Mouse (Mus musculus) cerebellum, postnatal 4 days (tissue): Measurements from ENCODE around the gene Spdye4b.

ENCODE experiments used
- DNase-seq, 2 experiments: peaks; one replicate each; pipeline ENCODE4 v3.0.0; 2022; ENCODE audit warnings: low spot score in 2 of 2, mixed read lengths in 1 of 2

Gene Spdye4b

DNA sequence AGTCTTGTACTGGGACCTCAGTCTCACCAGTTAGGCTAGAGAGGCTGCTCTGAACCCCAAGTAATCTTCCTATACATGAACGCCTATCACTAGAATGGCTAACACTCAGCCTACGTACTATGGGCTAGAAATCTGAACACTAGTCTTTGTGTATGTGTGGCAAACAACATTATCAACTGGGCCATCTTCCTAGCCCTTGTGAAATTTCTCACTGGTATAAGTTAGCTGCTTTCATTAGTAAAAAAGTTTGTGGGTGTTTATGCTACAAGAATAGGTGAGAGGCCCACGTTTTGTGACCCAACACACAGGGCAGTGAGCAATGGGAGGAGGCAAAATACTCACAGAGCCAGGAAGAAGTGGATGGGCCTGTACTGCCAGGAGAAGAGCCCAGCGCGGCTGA is 40.2 kb downstream of the Spdye4b start:
- no peak for DNase-seq

DNA sequence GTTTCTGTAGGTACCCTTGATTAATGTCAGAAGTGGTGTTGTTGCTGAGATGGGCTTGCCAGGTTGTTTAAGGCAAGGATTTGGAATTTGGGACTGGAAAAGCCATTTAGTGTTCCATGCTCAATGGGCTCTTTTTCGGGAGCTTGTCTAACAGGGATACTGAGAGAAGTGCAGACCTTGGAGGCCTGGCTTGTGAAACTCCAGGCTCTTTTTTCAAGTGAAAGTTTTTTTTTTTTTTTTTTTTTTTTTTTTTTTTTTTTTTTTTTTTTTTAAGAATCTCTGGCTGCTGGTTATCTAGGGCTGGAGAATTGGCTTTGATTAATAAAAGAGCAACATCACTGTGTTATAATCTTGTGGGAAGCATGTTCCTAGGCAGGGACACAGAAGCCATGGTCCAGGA is 41.5 kb downstream of the Spdye4b start:
- DNase-seq = no peak

DNA sequence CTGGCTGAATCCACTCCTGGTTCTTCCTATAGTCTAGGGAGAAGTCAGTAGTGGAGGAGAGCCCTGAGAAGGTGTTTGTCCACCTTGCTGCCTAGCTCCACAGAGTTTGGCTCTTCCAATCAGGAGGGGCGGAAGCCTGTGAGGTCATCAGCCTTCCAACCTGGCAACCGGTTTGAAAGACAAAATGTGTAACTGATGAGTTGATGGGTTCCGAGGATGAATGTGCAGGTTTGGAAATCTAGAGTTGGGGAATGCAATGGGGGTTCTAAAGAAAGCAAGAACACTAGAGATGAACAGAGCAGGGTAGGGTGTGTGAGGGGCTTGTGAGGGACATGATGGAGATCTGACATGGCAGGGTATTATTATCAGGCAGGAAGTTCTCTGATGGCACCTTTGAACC is 46.0 kb downstream of the Spdye4b start, which contains the start of gene Spdye4a:
Spdye4a (minus strand) TSS at position 101 of the 400 bp plus-strand sequence.
- no peak for DNase-seq

- DNase-seq = peak; percentile 77 to 91
Measured at GRCm38 (mm10) chr5:143235028-143235693, 54.3 kb downstream of the Spdye4b start, which contains the start of gene Zfp12. TSS of gene Zfp12 (plus strand) at chr5:143235163.

DNA sequence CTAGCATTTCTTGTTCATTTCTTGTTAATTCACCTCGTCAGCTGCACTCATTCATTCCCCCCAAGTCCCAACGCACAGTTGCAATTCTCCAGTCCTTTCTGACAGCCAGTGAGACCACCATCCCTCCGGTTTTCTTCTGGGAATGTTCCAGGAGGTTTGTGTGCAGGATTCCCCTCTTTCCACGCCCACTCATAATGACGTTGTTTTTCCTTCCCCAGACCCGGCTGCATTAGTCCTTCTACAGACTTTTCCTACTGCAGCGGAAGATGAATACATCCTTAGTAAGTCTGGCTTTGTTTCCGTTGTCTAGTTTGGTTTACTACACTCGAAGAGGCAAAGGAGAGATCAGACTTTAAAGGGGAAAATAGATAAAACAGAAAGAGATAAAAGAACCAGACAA is 55.2 kb downstream of the Spdye4b start:
- DNase-seq = no peak

DNA sequence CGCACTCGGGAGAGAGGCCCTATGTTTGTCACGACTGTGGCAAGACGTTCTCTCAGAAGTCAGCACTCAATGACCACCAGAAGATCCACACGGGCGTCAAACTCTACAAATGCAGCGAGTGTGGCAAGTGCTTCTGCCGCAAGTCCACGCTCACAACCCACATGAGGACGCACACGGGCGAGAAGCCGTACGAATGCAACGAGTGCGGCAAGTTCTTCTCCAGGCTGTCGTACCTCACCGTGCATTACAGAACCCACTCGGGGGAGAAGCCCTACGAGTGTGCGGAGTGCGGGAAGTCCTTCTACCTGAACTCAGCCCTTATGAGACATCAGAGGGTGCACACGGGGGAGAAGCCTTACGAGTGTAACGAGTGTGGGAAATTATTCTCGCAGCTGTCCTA is 64.1 kb downstream of the Spdye4b start:
- DNase-seq = no peak

GRCm38 (mm10) chr5:143252039-143252438 is 71.2 kb downstream of the Spdye4b start:
- DNase-seq = no peak

- no peak for DNase-seq
Measured at GRCm38 (mm10) chr5:143252791-143253185, 72.0 kb downstream of the Spdye4b start.

GRCm38 (mm10) chr5:143253186-143253880 is 72.5 kb downstream of the Spdye4b start:
- peak in 1 of 2 experiments; percentile 30 for DNase-seq

DNA sequence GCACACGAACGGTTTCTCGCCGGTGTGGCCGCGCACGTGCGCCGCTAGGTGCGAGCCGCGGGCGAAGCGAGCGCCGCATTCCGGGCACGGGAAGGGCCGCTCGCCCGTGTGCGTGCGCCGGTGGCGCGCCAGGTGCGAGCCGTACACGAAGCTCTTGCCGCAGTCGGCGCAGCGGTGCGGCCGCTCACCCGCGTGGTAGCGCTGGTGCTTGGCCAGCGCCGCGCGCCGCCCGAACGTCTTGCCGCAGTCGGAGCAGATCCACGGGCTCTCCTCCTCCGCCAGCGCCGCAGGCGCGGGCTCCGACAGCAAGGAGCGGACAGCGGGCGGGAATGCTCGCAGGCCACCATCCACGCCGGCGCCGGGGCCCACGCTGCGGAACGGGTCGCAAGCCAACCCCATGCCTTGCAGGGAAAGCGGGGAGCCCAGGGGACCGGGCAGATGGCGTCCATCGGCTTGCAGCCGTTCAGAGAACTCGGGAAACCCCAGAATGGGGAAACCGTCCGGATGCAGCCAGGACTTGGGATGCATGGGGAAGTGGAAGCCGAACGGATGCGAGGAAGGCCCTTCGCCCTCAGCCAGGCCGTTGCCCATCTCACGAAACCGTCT is 73.2 kb downstream of the Spdye4b start:
- DNase-seq = peak in 1 of 2 experiments; percentile 48
